Mouse (Mus musculus) spleen, postnatal 4 days (tissue): ENCODE measurements at regions not wholly inside any gene's neighbourhood (a gene's known extent, or its start where the extent isn't known, plus 50 kb on each side); places are given as distances from the start of the nearest gene placed in this dataset.

Source experiments
- DNase-seq, 2 experiments: peaks; one replicate each; pipeline ENCODE4 v3.0.0; 2022; ENCODE audit warnings: low spot score in 2 of 2

- DNase-seq = no peak
Measured at GRCm38 (mm10) chr6:51701253-51702020, 177.7 kb downstream of the Snx10 start.

DNA sequence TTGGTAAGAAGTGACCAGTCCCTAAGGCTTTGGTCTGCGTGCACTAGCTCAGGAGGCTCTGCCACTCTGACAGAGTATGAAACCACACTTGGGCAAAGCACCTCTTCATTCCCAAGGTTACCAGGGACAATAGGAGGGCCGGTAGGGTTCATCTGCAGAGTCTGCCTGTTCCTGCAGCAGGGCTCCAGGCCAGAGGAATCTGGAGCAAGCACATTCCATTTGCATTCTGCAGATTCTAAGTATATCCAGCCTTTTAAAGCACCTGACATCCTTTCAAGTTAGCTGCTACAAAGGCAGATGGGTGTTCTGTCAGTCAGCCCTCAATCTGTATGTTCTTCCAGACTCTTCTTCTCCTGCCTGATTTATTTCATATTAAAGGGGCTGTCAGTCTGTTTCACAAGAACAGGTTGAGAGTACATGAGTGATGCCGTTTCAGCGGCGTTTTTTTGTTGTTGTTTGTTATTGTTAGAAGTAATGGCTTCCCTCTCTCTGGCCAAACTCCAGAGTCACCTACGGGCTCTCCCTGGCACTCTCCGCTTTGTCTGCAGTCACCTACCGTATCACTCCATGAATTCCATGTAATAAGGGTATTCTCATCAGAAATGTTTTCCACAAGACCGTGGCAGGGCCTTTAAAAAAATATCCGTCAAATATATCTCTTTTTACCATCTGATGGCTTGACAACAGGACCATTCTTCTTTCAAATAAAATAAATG lies 178.9 kb downstream of the Snx10 start:
- DNase-seq = no peak

DNA sequence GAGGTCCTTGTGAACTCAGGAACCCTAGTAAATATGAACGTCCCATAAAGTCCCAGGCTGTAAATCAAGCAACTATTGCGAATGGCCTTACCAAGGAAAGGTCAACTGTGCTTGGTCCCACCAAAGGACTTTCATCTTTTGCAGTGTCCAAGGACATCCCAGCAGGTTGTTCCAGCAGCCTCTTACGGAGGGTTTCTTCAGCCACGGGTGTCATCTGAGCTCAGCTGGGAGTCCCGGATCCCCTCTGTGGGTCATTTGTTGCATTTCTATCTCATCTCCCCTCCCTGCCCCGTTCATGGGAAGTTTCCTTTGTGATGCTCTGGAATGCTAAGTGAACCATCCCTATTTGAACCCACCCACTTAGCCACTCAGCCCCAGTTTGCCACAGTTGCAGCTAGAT lies 184.3 kb downstream of the Snx10 start:
- no peak for DNase-seq

DNA sequence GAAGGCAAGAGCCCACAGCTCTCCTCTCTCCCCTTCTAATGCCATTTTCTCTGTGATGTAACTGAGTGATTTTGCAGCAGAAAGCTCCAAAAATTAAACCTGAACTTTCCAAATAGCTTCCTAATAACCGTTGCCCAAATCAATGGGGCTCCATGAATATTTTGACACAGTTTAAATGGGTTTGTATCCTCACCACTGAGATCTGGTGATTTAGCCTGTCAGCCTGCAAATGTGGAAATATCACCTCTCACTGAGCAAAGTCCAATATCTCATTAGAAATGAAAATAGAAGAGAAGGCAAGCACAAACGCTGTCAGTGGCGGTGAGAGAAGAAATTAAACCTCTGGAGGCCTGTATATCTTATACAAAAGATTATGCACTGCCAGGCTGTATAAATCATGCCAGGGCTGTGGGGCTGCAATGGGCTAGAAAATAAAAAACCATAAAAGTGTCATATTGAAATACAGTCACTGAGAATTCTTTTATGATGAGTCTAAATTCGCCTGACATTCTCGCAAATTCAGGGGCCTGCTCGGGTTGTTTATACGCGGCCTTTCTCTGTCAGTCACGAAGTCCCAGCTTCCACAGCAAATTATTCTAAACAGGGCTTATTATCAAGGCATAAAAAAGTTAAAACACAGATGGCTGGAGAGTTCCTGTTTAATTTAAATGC lies 185.1 kb downstream of the Snx10 start:
- no peak for DNase-seq

GRCm38 (mm10) chr6:51709340-51710067 lies 185.8 kb downstream of the Snx10 start:
- no peak for DNase-seq

DNA sequence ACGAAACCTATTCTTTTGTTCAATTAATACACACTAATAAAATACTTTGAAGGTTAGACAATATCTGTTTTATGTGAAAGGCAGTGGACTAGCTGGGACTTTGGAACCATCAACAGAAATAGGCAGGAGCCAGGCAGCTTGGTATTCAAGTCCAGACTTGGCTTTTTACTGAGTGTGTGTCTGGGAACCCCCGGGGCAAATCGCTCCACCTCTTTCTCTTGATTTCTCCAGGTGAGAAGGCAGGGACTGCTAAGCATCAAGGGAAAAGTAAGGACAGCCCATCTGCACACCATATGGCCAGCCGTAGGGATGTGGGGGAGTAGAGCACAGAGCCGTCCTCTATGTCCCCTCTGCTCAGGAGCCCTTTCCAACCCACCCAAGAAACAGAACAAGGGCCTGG lies 186.5 kb downstream of the Snx10 start:
- no peak for DNase-seq

GRCm38 (mm10) chr6:51710926-51711615 lies 187.4 kb downstream of the Snx10 start:
- DNase-seq = no peak

- DNase-seq = no peak
Measured at GRCm38 (mm10) chr6:51711616-51711970, 187.9 kb downstream of the Snx10 start.

GRCm38 (mm10) chr6:51715158-51715840 lies 191.6 kb downstream of the Snx10 start:
- no peak for DNase-seq

DNA sequence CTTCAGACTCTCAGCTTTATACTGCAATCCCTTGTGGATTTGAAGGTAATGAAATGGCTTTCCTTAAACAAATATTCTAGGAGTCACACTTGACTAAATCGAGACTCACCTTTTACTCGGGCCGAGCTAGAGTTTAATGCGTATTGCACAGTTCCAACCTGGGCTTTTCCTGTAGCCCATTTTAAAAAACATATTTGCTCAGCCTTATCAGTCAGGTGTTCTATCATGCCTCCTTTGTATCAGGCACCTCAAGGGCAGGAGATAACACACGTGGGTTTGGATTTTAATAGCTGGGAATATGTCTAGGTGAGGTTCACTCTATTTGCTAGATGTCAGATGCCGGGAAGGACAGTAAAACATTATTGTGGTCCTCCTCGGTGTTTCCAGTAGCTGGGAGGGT lies 193.7 kb downstream of the Snx10 start:
- no peak for DNase-seq

GRCm38 (mm10) chr6:51720705-51721104 lies 197.0 kb downstream of the Snx10 start:
- no peak for DNase-seq

GRCm38 (mm10) chr6:51723053-51723452 lies 199.4 kb downstream of the Snx10 start:
- DNase-seq = no peak

- DNase-seq = no peak
Measured at GRCm38 (mm10) chr6:51727191-51727590, 203.5 kb downstream of the Snx10 start.

DNA sequence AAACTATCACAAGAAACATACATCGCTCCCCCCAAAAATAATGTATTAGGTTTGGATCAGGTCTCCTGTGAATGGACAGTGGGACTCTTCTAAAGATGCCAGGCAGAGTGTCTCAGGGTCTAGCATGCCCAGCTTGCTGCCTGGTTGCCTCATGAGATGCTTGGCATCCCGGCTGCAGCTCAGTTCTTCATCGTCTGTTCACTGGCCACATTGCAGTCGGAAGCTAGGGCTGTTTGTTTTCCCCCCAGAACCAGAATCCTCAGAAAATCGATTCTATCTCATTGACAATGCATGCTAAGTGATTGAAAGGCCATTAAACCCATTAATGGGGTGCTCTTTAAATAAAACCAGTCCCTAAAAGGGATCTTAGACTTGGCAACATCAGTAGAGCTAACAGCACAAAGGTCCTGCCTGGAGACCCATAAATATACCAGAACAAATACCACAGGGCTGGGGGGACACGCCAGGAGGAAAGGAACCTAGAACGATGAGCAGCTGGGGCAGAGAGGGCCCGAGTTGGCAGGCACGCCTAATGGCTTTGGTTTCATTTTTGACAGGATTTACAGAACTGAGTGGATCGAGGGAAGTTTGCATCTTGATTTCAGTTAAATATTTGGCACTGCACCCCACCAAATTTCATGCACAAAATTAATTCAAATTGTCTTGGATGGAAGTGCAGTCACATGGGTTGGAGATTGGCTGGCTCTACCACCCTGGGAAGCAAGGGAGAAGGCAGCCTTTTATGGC lies 205.3 kb downstream of the Snx10 start:
- DNase-seq = no peak

DNA sequence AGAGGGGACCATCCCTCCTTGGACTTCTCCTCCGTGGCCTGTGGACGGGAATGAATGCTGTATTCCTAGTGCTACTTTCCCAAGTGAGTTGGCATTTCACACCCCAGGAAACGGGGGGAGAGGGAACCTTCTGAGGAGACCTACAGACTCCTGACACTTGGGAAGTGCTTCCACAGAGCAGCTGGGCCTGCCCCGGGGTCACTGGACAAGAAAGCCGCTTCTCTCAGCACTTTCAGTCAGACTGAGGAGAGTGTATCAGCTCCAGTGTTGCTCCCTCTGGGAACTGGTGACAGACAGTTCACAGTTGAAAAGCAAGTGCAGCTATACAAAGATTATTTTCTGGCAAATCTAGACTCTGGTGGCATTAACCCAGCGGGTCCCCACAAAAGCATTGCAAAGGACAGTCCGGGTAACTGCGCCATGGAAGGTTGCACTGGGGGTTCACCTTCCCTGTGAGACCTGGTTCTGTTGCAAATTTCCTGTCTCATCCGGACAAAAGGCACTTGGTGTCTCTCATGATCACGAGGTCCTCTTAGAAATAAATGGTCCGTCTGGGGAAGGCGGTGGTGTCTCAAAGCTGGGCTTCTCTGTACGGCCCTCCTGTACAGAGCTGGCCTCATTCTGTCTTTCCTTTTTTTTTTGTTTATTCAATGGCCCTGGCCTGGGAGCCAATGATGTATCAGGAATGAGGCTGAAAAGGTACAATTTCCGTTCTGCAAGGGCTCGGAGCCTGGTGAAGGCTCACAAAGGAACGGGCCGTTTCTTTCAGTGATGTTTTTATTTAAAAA lies 207.1 kb downstream of the Snx10 start:
- DNase-seq = no peak

- DNase-seq = no peak
Measured at GRCm38 (mm10) chr6:51732298-51732895, 208.7 kb downstream of the Snx10 start.

DNA sequence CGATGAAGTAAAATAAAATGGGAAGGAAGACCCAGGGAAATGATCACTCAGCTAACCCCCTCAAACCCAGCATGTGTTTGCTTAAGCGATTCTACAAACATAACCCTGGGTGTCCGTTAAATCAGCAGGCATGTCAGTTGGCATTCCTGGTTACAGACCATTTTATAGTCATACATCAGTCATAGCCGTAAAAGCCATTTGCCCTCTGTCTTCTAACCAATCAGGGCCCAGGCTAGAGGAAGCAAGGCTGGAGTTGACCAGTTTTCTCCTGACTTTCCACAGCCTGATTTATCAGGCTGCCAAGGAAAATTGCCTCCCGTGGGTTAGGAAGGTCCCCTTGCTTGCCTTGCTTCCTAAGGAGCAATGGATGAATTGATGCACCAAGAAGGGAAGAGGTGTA lies 212.3 kb downstream of the Snx10 start:
- no peak for DNase-seq

- DNase-seq = no peak
Measured at GRCm38 (mm10) chr6:51743105-51743660, 219.5 kb downstream of the Snx10 start.

GRCm38 (mm10) chr6:51744607-51745006 lies 220.9 kb downstream of the Snx10 start:
- DNase-seq = no peak
